ENCODE assay signal across 7 mouse cellular contexts in genomic region chr4:82507541-82508280, GRCm38 (mm10).
A peak's percentile ranks its signal among the peaks of the same experiment; 100 is the strongest.
DNase-seq lines count a peak whose midpoint lies in the region; ATAC-seq and TF ChIP-seq lines count a peak whose summit lies in the region.

No protein-coding gene starts in this region.

- peak overlapping the region; percentile 87; the same call in 1 of the 2 replicates for H3K27ac ChIP-seq in ES-E14 (ENCODE audit: insufficient read depth, low read depth, low read length, poor library complexity, severe bottlenecking)
- H3K27ac ChIP-seq in forebrain, embryonic 12.5 days, result peak overlapping the region; percentile 100
- H3K27ac ChIP-seq in hindbrain, embryonic 14.5 days, result peak overlapping the region; percentile 96
- H3K27ac ChIP-seq in liver, postnatal 0 days (ENCODE audit: low read depth), result peak overlapping the region; percentile 98
- H3K27ac ChIP-seq in stomach, embryonic 16.5 days (ENCODE audit: low read length), result peak overlapping the region; percentile 100

- H3K4me3 ChIP-seq in E14TG2a.4 (replicated peaks; ENCODE audit: low read length) (peak overlapping the region; percentile 86), ES-E14 (ENCODE audit: insufficient read depth in 1 of 2, low read depth in 1 of 2, low read length in 2 of 2, poor library complexity in 1 of 2, severe bottlenecking in 1 of 2) (peak overlapping the region; percentile 6 to 91; a peak in 3 of 4 replicates)
- H3K4me3 ChIP-seq in forebrain, embryonic 12.5 days (replicated peaks), result peak overlapping the region; percentile 95
- H3K4me3 ChIP-seq in hindbrain, embryonic 14.5 days (replicated peaks; ENCODE audit: low read length), result peak overlapping the region; percentile 71
- H3K4me3 ChIP-seq in liver, postnatal 0 days (ENCODE audit: low read depth, low read length), result peak overlapping the region; percentile 71
- peak overlapping the region; percentile 98 for H3K4me3 ChIP-seq in stomach, embryonic 16.5 days (replicated peaks; ENCODE audit: low read length)

- H3K4me1 ChIP-seq in E14TG2a.4 (replicated peaks; ENCODE audit: low read depth, low read length) (peaks cover 62% of the 10 kb centered on the region), ES-E14 (ENCODE audit: control insufficient read depth in 2 of 2, insufficient read depth in 2 of 2, low read length in 2 of 2, poor library complexity in 1 of 2) (peaks cover 6 to 14% of the 10 kb centered on the region in 2 experiments)
- H3K4me1 ChIP-seq in forebrain, embryonic 12.5 days, result peaks cover 55% of the 10 kb centered on the region
- H3K4me1 ChIP-seq in hindbrain, embryonic 14.5 days (replicated peaks; ENCODE audit: control insufficient read depth, insufficient read depth, low read length), result peaks cover 24% of the 10 kb centered on the region; the same call in 1 of the 2 replicates
- H3K4me1 ChIP-seq in liver, postnatal 0 days (ENCODE audit: insufficient read depth), result 0 out of 2 replicates have a peak, but pooled peaks cover 5% of the 10 kb centered on the region
- H3K4me1 ChIP-seq in stomach, embryonic 16.5 days (ENCODE audit: control insufficient read depth, insufficient read depth, low read length), result peaks cover 32% of the 10 kb centered on the region

- TF ChIP-seq CTCF in E14TG2a.4 (conservative IDR thresholded peaks at IDR 0.05; ENCODE audit: low read length), result no peak
- TF ChIP-seq CTCF in liver, postnatal 0 days (IDR thresholded peaks at IDR 0.05; ENCODE audit: low read depth), result no peak

- TF ChIP-seq EP300 in liver, postnatal 0 days (IDR thresholded peaks at IDR 0.05; ENCODE audit: low read depth), result no peak

- peak overlapping the region; percentile 28; the same call in 1 of the 2 replicates for H3K9ac ChIP-seq in ES-E14 (ENCODE audit: insufficient read depth, low read depth, low read length, poor library complexity, severe bottlenecking)
- peak overlapping the region; percentile 97 for H3K9ac ChIP-seq in forebrain, embryonic 12.5 days
- H3K9ac ChIP-seq in hindbrain, embryonic 14.5 days, result peak overlapping the region; percentile 97
- peak overlapping the region; percentile 46 for H3K9ac ChIP-seq in liver, postnatal 0 days (replicated peaks)
- H3K9ac ChIP-seq in stomach, embryonic 16.5 days (ENCODE audit: low read length), result peak overlapping the region; percentile 100

- no peaks in the 10 kb centered on the region for H3K9me3 ChIP-seq in E14TG2a.4 (ENCODE audit: low read length)
- no peaks in the 10 kb centered on the region for H3K9me3 ChIP-seq in ES-E14 (ENCODE audit: control insufficient read depth, insufficient read depth, low read depth, low read length)
- no peaks in the 10 kb centered on the region for H3K9me3 ChIP-seq in forebrain, embryonic 12.5 days
- no peaks in the 10 kb centered on the region for H3K9me3 ChIP-seq in hindbrain, embryonic 14.5 days (ENCODE audit: control insufficient read depth, low read length)
- no peaks in the 10 kb centered on the region for H3K9me3 ChIP-seq in liver, postnatal 0 days (ENCODE audit: low read length)
- no peaks in the 10 kb centered on the region for H3K9me3 ChIP-seq in stomach, embryonic 16.5 days (replicated peaks; ENCODE audit: control insufficient read depth, low read length)

- peak; percentile 5; the same call in 1 of the 2 replicates for ATAC-seq in forebrain, embryonic 12.5 days (ENCODE audit: low FRiP score)
- no peak for ATAC-seq in hindbrain, embryonic 14.5 days (ENCODE audit: low FRiP score)
- ATAC-seq in liver, postnatal 0 days, result no peak
- no peak for ATAC-seq in stomach, embryonic 16.5 days (ENCODE audit: insufficient read depth, low FRiP score)

- H3K36me3 ChIP-seq in E14TG2a.4 (ENCODE audit: insufficient read depth, low read length), result no peaks in the 10 kb centered on the region
- no peaks in the 10 kb centered on the region for H3K36me3 ChIP-seq in ES-E14 (ENCODE audit: control insufficient read depth, insufficient read depth, low read length, poor library complexity, severe bottlenecking)
- no peaks in the 10 kb centered on the region for H3K36me3 ChIP-seq in forebrain, embryonic 12.5 days (replicated peaks)
- no peaks in the 10 kb centered on the region for H3K36me3 ChIP-seq in hindbrain, embryonic 14.5 days (replicated peaks; ENCODE audit: control insufficient read depth, insufficient read depth)
- H3K36me3 ChIP-seq in liver, postnatal 0 days (replicated peaks; ENCODE audit: insufficient read depth, low read length), result no peaks in the 10 kb centered on the region
- no peaks in the 10 kb centered on the region for H3K36me3 ChIP-seq in stomach, embryonic 16.5 days (ENCODE audit: control insufficient read depth, insufficient read depth, low read length)

- 3% methylated on average over 15 of the region's 15 CpGs for WGBS in forebrain, embryonic 12.5 days
- WGBS in hindbrain, embryonic 14.5 days, result 5% methylated on average over 15 of the region's 15 CpGs
- 12% methylated on average over 15 of the region's 15 CpGs for WGBS in liver, postnatal 0 days (ENCODE audit: insufficient replicate concordance)
- WGBS in stomach, embryonic 16.5 days, result 9% methylated on average over 15 of the region's 15 CpGs

- DNase-seq in ES-E14 (ENCODE audit: low read depth, low spot score), result no peak
- DNase-seq in hindbrain, embryonic 14.5 days (ENCODE audit: low spot score), result no peak
- DNase-seq in liver, postnatal 0 days, result peak; percentile 36
- DNase-seq in right cerebral cortex, adult 18-20 months, result no peak

- H3K4me2 ChIP-seq in forebrain, embryonic 12.5 days, result peak overlapping the region; percentile 95
- peak overlapping the region; percentile 82 for H3K4me2 ChIP-seq in hindbrain, embryonic 14.5 days (replicated peaks)
- H3K4me2 ChIP-seq in liver, postnatal 0 days (ENCODE audit: low read depth, low read length), result peak overlapping the region; percentile 75
- H3K4me2 ChIP-seq in stomach, embryonic 16.5 days (ENCODE audit: low read depth, low read length), result peak overlapping the region; percentile 95

- in situ Hi-C loops in ES-E14 (cut with MboI; ENCODE audit: low sequenced_read_pairs in 2 of 2, unreplicated experiment in 2 of 2), result no loop called here

- H3K27me3 ChIP-seq in E14TG2a.4 (ENCODE audit: insufficient read depth, low read length), result no peaks in the 10 kb centered on the region
- H3K27me3 ChIP-seq in forebrain, embryonic 12.5 days, result no peaks in the 10 kb centered on the region
- H3K27me3 ChIP-seq in hindbrain, embryonic 14.5 days (ENCODE audit: control insufficient read depth, insufficient read depth, low read length), result 0 out of 2 replicates have a peak, but pooled peaks cover 8% of the 10 kb centered on the region
- H3K27me3 ChIP-seq in liver, postnatal 0 days (ENCODE audit: insufficient read depth, low read length), result peaks cover 42% of the 10 kb centered on the region
- no peaks in the 10 kb centered on the region for H3K27me3 ChIP-seq in stomach, embryonic 16.5 days (ENCODE audit: control insufficient read depth, insufficient read depth, low read length)

TF ChIP-seq in ES-E14, 5 proteins besides CTCF, POLR2A, EP300 and RAD21:
- no peak for TF ChIP-seq ZNF384 (IDR thresholded peaks at IDR 0.05; ENCODE audit: low read depth, low read length)
- TF ChIP-seq CHD2 (IDR thresholded peaks at IDR 0.05; ENCODE audit: low read depth, low read length), result no peak
- TF ChIP-seq ZC3H11A (IDR thresholded peaks at IDR 0.05; ENCODE audit: borderline replicate concordance, low read depth, low read length), result no peak
- no peak for TF ChIP-seq MAFK (IDR thresholded peaks at IDR 0.05; ENCODE audit: insufficient read depth, low read depth, low read length)

Comparison
In these comparisons a context has a peak if more than half of its experiments do, and no peak if none do; other contexts are left out.
1. H3K9ac ChIP-seq: peak in every context shown above with its lines; median percentile 100 in stomach, embryonic 16.5 days; 97 in forebrain, embryonic 12.5 days; 97 in hindbrain, embryonic 14.5 days; 46 in liver, postnatal 0 days; 28 in ES-E14.